Mouse (Mus musculus) urinary bladder, postnatal 4 days (tissue): ENCODE results near the gene Trim40.
A peak's percentile ranks its signal among the peaks of the same experiment; 100 is the strongest.

ENCODE experiments used
- DNase-seq, 2 experiments: peaks; one replicate each; pipeline ENCODE4 v3.0.0; 2021 to 2022; ENCODE audit warnings: low spot score in 2 of 2

Gene Trim40

DNA sequence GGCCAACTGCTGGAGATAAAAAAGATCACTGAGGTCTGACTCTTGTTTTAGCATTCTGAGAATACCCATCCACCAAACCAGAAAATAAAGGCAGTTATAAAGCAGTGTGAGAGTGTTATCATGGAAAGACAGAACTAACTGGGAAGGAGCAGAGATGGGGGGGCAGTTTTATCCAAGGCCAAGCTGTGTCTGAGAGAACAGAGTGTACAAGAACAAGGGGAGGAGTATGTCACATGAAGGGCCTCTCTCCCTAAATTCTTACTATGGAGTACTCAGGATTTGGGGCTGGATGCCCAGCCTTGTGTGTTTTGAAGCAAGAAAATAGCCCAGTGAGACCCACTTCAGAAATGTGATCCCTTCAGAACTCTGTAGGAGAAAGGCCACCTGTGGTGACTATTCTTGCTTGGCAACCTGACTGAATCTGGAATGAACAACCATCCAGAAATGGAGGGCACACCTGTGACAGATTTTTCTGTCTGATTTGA is 48.9 kb downstream of the Trim40 start:
- DNase-seq = no peak

DNA sequence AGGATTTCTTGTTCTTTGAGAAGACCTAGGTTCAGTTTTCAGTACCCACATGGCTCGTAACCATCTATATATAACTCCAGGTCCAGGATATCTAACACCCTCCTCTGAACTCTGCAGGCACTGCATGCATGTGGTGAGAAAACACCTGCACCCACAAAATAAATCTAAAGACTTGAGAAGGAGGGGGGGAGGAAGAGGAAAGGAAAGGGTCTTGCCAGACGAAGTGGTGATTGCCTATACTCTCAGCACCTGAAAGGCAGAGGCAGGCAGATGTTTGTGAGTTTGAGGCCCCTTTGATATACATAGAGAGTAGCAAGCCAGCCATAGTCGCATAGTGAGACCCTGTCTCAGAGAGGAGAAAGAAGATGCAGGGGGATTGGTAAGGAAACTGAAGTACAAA is 50.0 kb downstream of the Trim40 start:
- no peak for DNase-seq

DNA sequence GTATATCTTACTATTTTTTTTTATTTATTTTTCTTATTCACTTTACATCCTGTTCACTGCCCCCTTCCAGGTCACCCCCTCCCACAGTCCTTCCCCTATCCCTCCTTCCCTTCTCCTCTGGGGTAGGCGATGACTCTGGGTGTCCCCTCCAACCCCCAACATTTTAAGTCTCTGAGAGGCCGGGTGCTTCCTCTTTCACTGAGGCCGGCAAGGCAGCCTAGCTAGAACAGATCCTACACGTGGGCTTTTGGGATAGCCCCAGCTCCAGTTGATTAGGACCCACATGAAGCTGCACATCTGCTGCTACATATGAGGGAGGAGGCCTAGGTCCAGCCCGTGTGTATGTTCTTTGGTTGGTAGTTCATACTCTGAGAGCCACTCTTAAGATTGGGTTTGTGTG is 50.9 kb downstream of the Trim40 start:
- no peak for DNase-seq

DNA sequence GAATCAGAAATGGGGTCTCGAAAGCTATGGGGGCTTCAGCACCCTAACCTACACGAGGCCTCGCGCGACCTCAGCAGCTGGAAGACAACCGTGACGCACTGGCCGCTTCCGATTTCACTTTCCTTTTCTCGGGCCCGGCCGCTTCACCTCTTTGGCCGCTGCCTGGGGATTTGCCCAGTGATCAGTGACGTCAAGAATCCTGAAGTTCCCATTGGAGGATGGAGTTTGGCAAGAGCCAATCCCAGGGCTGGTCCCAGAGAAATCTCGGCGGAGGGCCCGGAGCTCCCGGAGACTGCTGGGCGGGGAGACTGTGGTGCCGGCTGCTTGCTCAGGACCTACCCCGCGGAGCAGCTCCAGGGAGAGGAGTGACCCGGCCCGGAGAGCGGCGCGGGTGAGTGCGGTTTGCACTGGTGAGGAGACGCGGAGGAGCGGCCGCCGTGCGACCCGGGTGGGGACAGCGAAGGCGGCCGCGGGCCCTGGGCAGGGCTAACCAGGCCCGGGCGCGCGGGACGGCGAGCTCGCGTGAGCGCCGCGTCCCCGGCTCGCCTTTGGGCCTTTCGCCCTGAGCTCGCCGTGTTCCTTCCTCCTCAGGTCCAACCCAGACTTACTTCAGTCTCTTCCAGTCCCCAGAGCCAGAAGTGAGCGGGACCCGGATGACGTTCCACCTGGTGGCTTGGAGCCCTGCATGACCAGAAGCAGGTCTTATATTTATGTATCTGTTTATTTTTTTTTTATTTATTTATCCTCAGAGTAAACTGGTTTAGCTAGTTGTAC is 52.9 kb downstream of the Trim40 start, which contains the start of gene Trim26:
TSS of gene Trim26 (plus strand) at position 261 of the 774 bp plus-strand sequence.
- DNase-seq = peak; percentile 97

DNA sequence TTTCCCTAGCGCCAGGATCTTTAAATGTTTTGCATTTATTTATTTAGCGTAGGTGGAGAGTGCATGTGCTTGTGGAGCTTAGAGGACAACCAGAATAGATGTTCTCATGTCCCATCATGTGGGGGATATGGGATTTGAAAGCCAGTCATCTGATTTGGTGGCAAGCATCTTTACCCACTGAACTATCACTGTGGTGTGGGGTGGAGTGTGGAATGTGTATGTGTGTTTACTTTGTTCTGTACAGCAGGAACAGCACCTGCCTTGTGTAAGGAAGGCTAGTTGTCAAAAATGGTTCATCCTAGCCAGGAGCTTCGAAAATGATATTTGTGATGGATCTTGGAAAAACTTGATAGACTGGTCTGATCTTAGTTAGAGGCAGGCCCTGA is 53.5 kb downstream of the Trim40 start:
- no peak for DNase-seq

DNA sequence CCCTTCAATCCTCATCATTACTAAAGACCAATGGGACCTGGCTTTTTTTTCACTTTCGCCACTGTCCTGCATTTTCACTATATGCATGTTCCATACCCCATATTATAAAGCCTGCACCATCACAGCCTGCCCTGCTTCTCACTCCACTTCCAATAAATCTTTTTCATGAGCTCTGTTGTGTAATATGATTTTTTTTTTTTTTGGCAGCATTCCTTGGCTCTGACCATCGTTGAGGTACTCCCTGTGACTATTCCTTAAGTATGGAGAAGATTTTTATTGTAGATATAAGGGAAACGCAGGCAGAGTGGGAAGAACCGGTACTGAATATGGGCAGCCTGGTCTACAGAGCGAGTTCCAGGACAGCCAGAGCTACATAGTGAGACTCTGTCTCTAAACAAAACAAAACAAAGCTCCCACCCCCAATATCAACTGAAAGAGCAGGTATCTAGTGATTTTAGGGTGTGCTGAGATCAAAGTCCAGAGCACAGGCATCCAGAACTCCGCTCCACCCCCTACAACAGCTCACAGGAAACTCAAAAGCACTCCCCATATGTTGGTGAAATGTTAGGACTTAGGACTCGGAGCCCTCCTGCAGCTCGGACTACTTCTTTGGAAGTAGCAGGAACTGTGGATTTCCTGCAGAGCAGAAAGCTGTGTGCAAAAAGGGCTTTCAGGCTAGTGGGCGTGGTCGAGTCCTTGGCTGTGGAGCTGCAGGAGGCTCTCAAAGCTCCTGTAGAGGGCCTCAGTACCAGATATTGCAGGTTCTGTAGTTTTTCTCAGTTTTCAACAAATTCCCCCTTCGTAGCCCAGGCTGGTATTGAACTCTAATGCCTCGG is 54.1 kb downstream of the Trim40 start:
- peak; percentile 45 to 67 for DNase-seq

DNA sequence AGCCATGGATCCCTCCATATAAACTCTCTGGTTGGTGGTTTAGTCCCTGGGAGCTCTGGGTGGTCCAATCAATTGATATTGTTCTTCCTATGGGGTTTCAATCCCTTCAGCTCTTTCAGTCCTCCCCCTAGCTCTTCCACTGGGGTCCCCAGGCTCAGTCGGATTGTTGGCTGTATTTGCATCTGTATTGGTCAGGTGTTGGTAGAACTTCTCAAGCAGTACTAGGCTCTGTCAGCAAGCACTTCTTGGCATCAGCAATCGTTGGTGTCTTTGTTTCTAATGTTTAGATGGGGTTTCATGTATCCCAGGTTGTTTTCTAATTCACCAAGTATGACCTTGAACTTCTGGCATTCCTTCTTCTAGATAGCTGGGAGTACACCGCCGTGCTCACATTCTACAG is 57.2 kb downstream of the Trim40 start:
- no peak for DNase-seq
